Mouse (Mus musculus): ENCODE data around the gene Ifitm2.

DNA sequence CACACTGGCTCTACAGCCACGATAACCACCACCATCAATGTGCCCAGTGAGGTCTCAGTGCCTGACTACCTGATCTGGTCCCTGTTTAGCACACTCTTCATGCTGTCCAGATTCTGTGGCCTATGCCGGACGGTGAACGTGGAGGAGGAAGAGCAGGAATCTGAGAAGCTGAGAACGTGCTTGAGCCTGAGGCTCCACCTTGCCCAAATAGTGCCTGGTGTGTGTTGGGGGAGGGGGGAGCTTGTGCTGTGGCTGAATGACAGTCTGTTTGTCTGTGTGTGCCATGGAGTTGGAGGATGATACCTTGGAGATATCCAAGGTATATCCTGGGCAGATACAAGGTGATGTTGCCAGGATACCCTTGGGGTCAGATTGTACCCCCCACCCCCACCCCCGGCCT is 34.4 kb upstream of the Ifitm2 start:
- no peak for TF ChIP-seq CTCF (IDR thresholded peaks at IDR 0.05; ENCODE audit: borderline replicate concordance, control insufficient read depth, extremely low read depth, insufficient read depth, low read length, poor library complexity)
- TF ChIP-seq POLR2A (IDR thresholded peaks at IDR 0.05; ENCODE audit: control insufficient read depth, extremely low read depth, insufficient read depth, low read length, poor library complexity): no peak

All from thymus, adult 2 months (tissue).